Mouse (Mus musculus) CH12.LX (cell line): ENCODE measurements at regions not wholly inside any gene's neighbourhood (a gene's known extent, or its start where the extent isn't known, plus 50 kb on each side); places are given as distances from the start of the nearest gene placed in this dataset.

ENCODE experiments used
- CHD1 ChIP-seq: IDR thresholded peaks from 2 replicates; pipeline ENCODE4 v1.6.1; 2012; ENCODE audit warnings: low read depth, low read length, improper control_type of control experiment, inconsistent platforms
- CHD2 ChIP-seq: IDR thresholded peaks from 2 replicates; pipeline ENCODE4 v1.6.1; 2011; ENCODE audit warnings: low read length, improper control_type of control experiment
- CTCF ChIP-seq, 2 experiments: IDR thresholded peaks in 1 of 2; conservative IDR thresholded peaks in 1 of 2; 2 replicates each; pipeline ENCODE4 v1.5.1; 2011 to 2012; ENCODE audit warnings: low read depth in 2 of 2, low read length in 2 of 2, improper control_type of control experiment in 1 of 2, inconsistent platforms in 1 of 2, mild to moderate bottlenecking in 1 of 2, moderate library complexity in 1 of 2
- E2F4 ChIP-seq: IDR thresholded peaks from 2 replicates; pipeline ENCODE4 v1.6.1; 2011; ENCODE audit warnings: low read depth, low read length, improper control_type of control experiment; ENCODE audit not compliant: insufficient replicate concordance
- EP300 ChIP-seq: IDR thresholded peaks from 2 replicates; pipeline ENCODE4 v1.6.1; 2011; ENCODE audit warnings: low read length, improper control_type of control experiment
- IRF4 ChIP-seq: IDR thresholded peaks from 2 replicates; pipeline ENCODE4 v1.6.1; 2014; ENCODE audit warnings: low read depth, mild to moderate bottlenecking, inconsistent platforms, low read length, improper control_type of control experiment
- MAFK ChIP-seq: IDR thresholded peaks from 2 replicates; pipeline ENCODE4 v1.6.1; 2011; ENCODE audit warnings: low read length, improper control_type of control experiment; ENCODE audit not compliant: insufficient replicate concordance
- MAX ChIP-seq: IDR thresholded peaks from 2 replicates; pipeline ENCODE4 v1.6.1; 2011; ENCODE audit warnings: low read length, improper control_type of control experiment
- NRF1 ChIP-seq: IDR thresholded peaks from 2 replicates; pipeline ENCODE4 v1.6.1; 2014; ENCODE audit warnings: low read depth, mild to moderate bottlenecking, inconsistent platforms, low read length, improper control_type of control experiment, moderate library complexity
- PAX5 ChIP-seq: IDR thresholded peaks from 2 replicates; pipeline ENCODE4 v1.6.1; 2012; ENCODE audit warnings: low read length, inconsistent platforms, mixed read lengths
- POLR2A ChIP-seq: IDR thresholded peaks from 2 replicates; pipeline ENCODE4 v1.6.1; 2011; ENCODE audit warnings: low read depth, mild to moderate bottlenecking, improper control_type of control experiment, low read length
- SMC3 ChIP-seq: IDR thresholded peaks from 2 replicates; pipeline ENCODE4 v1.6.1; 2011; ENCODE audit warnings: low read depth, low read length, improper control_type of control experiment
- ZMIZ1 ChIP-seq: IDR thresholded peaks from 2 replicates; pipeline ENCODE4 v1.6.1; 2012; ENCODE audit warnings: low read depth, mild to moderate bottlenecking, inconsistent platforms, low read length, improper control_type of control experiment
- ZNF384 ChIP-seq: IDR thresholded peaks from 2 replicates; pipeline ENCODE4 v1.6.1; 2012; ENCODE audit warnings: low read depth, low read length, improper control_type of control experiment, inconsistent platforms

DNA sequence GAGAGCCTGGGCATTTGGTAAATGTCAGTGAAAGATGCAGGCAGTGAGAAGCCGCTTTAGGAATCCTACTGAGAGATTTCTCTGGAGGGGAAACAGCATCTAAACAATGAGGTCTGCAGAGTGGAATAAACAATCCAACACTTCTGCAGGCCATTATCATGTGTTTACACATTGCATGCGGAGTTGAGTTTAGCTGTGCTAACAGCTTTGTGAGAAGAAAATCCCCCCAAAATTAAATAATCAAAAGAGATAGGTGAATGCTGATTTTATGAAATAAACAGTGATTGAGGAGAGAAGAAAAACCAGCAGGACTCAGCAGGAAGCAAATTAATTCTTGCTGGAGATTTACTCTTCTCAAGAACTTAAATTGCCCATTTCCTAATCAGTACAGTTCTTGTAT, 95.9 kb upstream of the Pam start:
- no peak for TF ChIP-seq POLR2A
- no peak for TF ChIP-seq PAX5
- no peak for TF ChIP-seq CTCF (conservative IDR thresholded peaks at IDR 0.05 in 1 of 2, IDR thresholded peaks at IDR 0.05 in 1 of 2; ENCODE audit: low read depth in 2 of 2, low read length in 2 of 2)
- no peak for TF ChIP-seq EP300
- TF ChIP-seq SMC3: no peak
- TF ChIP-seq NRF1: no peak
- TF ChIP-seq ZNF384: no peak
- no peak for TF ChIP-seq ZMIZ1
- TF ChIP-seq E2F4: no peak
- no peak for TF ChIP-seq IRF4
- no peak for TF ChIP-seq MAX
- no peak for TF ChIP-seq CHD2
- TF ChIP-seq MAFK: no peak
- no peak for TF ChIP-seq CHD1
